9 mouse cellular contexts compared by ENCODE assay signal in genomic region chr2:151631406-151632158, GRCm38 (mm10). TPM values are rescaled to one million over a fixed set of nuclear protein-coding genes. Genes with fewer than 3 reads are reported as not detected.
DNase-seq lines count a peak whose midpoint lies in the region; ATAC-seq lines count a peak whose summit lies in the region.
"Had no signal": no experiment of that assay in that cellular context is flagged by ENCODE, and none has a peak within 500 bp of the region (broad histone marks: within the 10 kb centered on the region; RNA-seq: fewer than 3 reads in every experiment).

No protein-coding gene starts in this region.

- H3K36me3 ChIP-seq in kidney, embryonic 16.5 days (ENCODE audit: insufficient read depth, low read length), result no peaks in the 10 kb centered on the region
- no peaks in the 10 kb centered on the region for H3K36me3 ChIP-seq in embryonic facial prominence, embryonic 11.5 days (replicated peaks; ENCODE audit: control insufficient read depth, insufficient read depth, low read depth, low read length)
- H3K36me3 ChIP-seq in hindbrain, embryonic 11.5 days (ENCODE audit: control insufficient read depth, insufficient read depth, low read length), result no peaks in the 10 kb centered on the region
- no peaks in the 10 kb centered on the region for H3K36me3 ChIP-seq in midbrain, embryonic 10.5 days

- peak overlapping the region; percentile 90 for H3K4me2 ChIP-seq in kidney, embryonic 16.5 days (replicated peaks; ENCODE audit: low read depth, low read length)
- peak overlapping the region; percentile 93 for H3K4me2 ChIP-seq in embryonic facial prominence, embryonic 11.5 days (ENCODE audit: low read depth, low read length)
- H3K4me2 ChIP-seq in hindbrain, embryonic 11.5 days (replicated peaks; ENCODE audit: low read depth, low read length), result peak overlapping the region; percentile 69

- no peak for DNase-seq in kidney, adult 8-10 months
- no peak for DNase-seq in embryonic facial prominence, embryonic 11.5 days (ENCODE audit: low spot score)
- DNase-seq in hindbrain, embryonic 11.5 days (ENCODE audit: low spot score), result no peak
- DNase-seq in midbrain, embryonic 10.5 days (ENCODE audit: low spot score), result no peak
- DNase-seq in MN1 (ENCODE audit: low spot score), result no peak
- DNase-seq in gastrocnemius, postnatal 14 days, result no peak

- peak overlapping the region; percentile 66 for H3K9ac ChIP-seq in kidney, embryonic 16.5 days (replicated peaks; ENCODE audit: low read length)
- peak overlapping the region; percentile 54 for H3K9ac ChIP-seq in embryonic facial prominence, embryonic 11.5 days (replicated peaks; ENCODE audit: low read length)
- peak overlapping the region; percentile 71 for H3K9ac ChIP-seq in hindbrain, embryonic 11.5 days (ENCODE audit: low read depth, low read length)

- no peaks in the 10 kb centered on the region for H3K9me3 ChIP-seq in kidney, embryonic 16.5 days (ENCODE audit: low read length)
- no peaks in the 10 kb centered on the region for H3K9me3 ChIP-seq in embryonic facial prominence, embryonic 11.5 days (replicated peaks; ENCODE audit: control insufficient read depth, low read length)
- H3K9me3 ChIP-seq in hindbrain, embryonic 11.5 days (ENCODE audit: control insufficient read depth, low read length), result no peaks in the 10 kb centered on the region
- H3K9me3 ChIP-seq in midbrain, embryonic 10.5 days (replicated peaks), result no peaks in the 10 kb centered on the region

- WGBS in kidney, embryonic 16.5 days, result 2% methylated on average over 22 of the region's 22 CpGs
- 3% methylated on average over 17 of the region's 22 CpGs for WGBS in embryonic facial prominence, embryonic 11.5 days
- 2% methylated on average over 22 of the region's 22 CpGs for WGBS in hindbrain, embryonic 11.5 days
- 3% methylated on average over 22 of the region's 22 CpGs for WGBS in midbrain, embryonic 10.5 days

- peaks cover 29% of the 10 kb centered on the region for H3K27me3 ChIP-seq in kidney, embryonic 16.5 days (ENCODE audit: insufficient read depth, low read length)
- peaks cover 4% of the 10 kb centered on the region; the same call in 1 of the 2 replicates for H3K27me3 ChIP-seq in embryonic facial prominence, embryonic 11.5 days (ENCODE audit: control insufficient read depth, insufficient read depth, low read length)
- peaks cover 6% of the 10 kb centered on the region; the same call in 1 of the 2 replicates for H3K27me3 ChIP-seq in hindbrain, embryonic 11.5 days (ENCODE audit: control insufficient read depth, insufficient read depth, low read length)
- H3K27me3 ChIP-seq in midbrain, embryonic 10.5 days (ENCODE audit: low read depth, poor library complexity, severe bottlenecking), result peaks cover 53% of the 10 kb centered on the region

- ATAC-seq in kidney, embryonic 16.5 days (ENCODE audit: low FRiP score, low TSS enrichment), result no peak; the same call in 1 of the 2 replicates
- ATAC-seq in embryonic facial prominence, embryonic 11.5 days (replicated peaks; ENCODE audit: insufficient number of reproducible peaks, low FRiP score, low TSS enrichment, low read depth), result peak; percentile 49; the same call in 1 of the 2 replicates
- peak; percentile 25; the same call in 1 of the 2 replicates for ATAC-seq in hindbrain, embryonic 11.5 days (ENCODE audit: low FRiP score)
- no peak for ATAC-seq in erythroblast, adult 5-6 weeks (replicated peaks; ENCODE audit: low FRiP score, poor library complexity, severe bottlenecking)

- peaks cover 9% of the 10 kb centered on the region for H3K4me1 ChIP-seq in kidney, embryonic 16.5 days (ENCODE audit: insufficient read depth, low read length)
- H3K4me1 ChIP-seq in embryonic facial prominence, embryonic 11.5 days (ENCODE audit: control insufficient read depth, insufficient read depth, low read length), result no peaks in the 10 kb centered on the region
- H3K4me1 ChIP-seq in hindbrain, embryonic 11.5 days (replicated peaks; ENCODE audit: control insufficient read depth, insufficient read depth, low read length), result no peaks in the 10 kb centered on the region
- H3K4me1 ChIP-seq in midbrain, embryonic 10.5 days, result peaks cover 19% of the 10 kb centered on the region

- intact Hi-C loops in gastrocnemius, postnatal 14 days (cut with DNase I; ENCODE audit: low total_unique reads), result no loop called here

- H3K27ac ChIP-seq in kidney, embryonic 16.5 days (ENCODE audit: low read length), result no peak overlapping the region
- H3K27ac ChIP-seq in embryonic facial prominence, embryonic 11.5 days (replicated peaks; ENCODE audit: low read depth, low read length), result no peak overlapping the region
- no peak overlapping the region for H3K27ac ChIP-seq in hindbrain, embryonic 11.5 days (ENCODE audit: low read depth, low read length)
- peak overlapping the region; percentile 86 for H3K27ac ChIP-seq in midbrain, embryonic 10.5 days (replicated peaks)

- H3K4me3 ChIP-seq in kidney, embryonic 16.5 days (ENCODE audit: low read length), result peak overlapping the region; percentile 63
- H3K4me3 ChIP-seq in embryonic facial prominence, embryonic 11.5 days (ENCODE audit: low read depth, low read length), result peak overlapping the region; percentile 48
- peak overlapping the region; percentile 66 for H3K4me3 ChIP-seq in hindbrain, embryonic 11.5 days (ENCODE audit: low read depth, low read length)
- H3K4me3 ChIP-seq in midbrain, embryonic 10.5 days, result peak overlapping the region; percentile 83

RNA-seq across cellular contexts. Expression of gene Snph, which starts 0.8 kb away (rescaled TPM):
- polyA plus RNA-seq in kidney, embryonic 16.5 days (2015; fragmentation: Nextera tagmentation; extraction: Ambion mirVana), result 0.44 and 0.63 TPM in 2 replicates
- polyA plus RNA-seq in embryonic facial prominence, embryonic 11.5 days (2014; fragmentation: Nextera tagmentation; extraction: Ambion mirVana), result 0.72 and 1.1 TPM in 2 replicates
- 2.3 and 2.7 TPM in 2 replicates for polyA plus RNA-seq in hindbrain, embryonic 11.5 days (2014; fragmentation: Nextera tagmentation; extraction: Ambion mirVana)
- 1.3 and 2.1 TPM in 2 replicates for polyA plus RNA-seq in midbrain, embryonic 10.5 days (2016; fragmentation: Nextera tagmentation; extraction: Ambion mirVana)
- not detected in 2 replicates for total RNA-seq in erythroblast, adult 5-6 weeks (2015; ENCODE audit: low replicate concordance)
- total RNA-seq in erythroblast, adult 5-6 weeks (2017; ENCODE audit: low replicate concordance), result not detected in 2 replicates
- total RNA-seq in gastrocnemius, postnatal 14 days (2021), result 10 to 100 TPM; 10.7 to 10.8 TPM

RNA-seq across cellular contexts. Expression of gene Rad21l, which starts 36.8 kb away (rescaled TPM):
- polyA plus RNA-seq in kidney, embryonic 16.5 days (2015; fragmentation: Nextera tagmentation; extraction: Ambion mirVana), result not detected in 2 replicates
- 0.13 TPM in 1 of 2 replicates, not detected in the other for polyA plus RNA-seq in embryonic facial prominence, embryonic 11.5 days (2014; fragmentation: Nextera tagmentation; extraction: Ambion mirVana)
- polyA plus RNA-seq in hindbrain, embryonic 11.5 days (2014; fragmentation: Nextera tagmentation; extraction: Ambion mirVana), result 0.17 TPM in 1 of 2 replicates, not detected in the other
- 0.06 TPM in 1 of 2 replicates, not detected in the other for polyA plus RNA-seq in midbrain, embryonic 10.5 days (2016; fragmentation: Nextera tagmentation; extraction: Ambion mirVana)
- not detected in 2 replicates for total RNA-seq in erythroblast, adult 5-6 weeks (2015; ENCODE audit: low replicate concordance)
- total RNA-seq in erythroblast, adult 5-6 weeks (2017; ENCODE audit: low replicate concordance), result not detected in 2 replicates
- not detected for total RNA-seq in gastrocnemius, postnatal 14 days (2021)
- polyA plus RNA-seq: large intestine, adult 2 months had no signal

RNA-seq across cellular contexts. Expression of gene Sdcbp2, which starts 59.2 kb away (rescaled TPM):
- 1.7 and 2.4 TPM in 2 replicates for polyA plus RNA-seq in kidney, embryonic 16.5 days (2015; fragmentation: Nextera tagmentation; extraction: Ambion mirVana)
- 0.59 and 1.0 TPM in 2 replicates for polyA plus RNA-seq in embryonic facial prominence, embryonic 11.5 days (2014; fragmentation: Nextera tagmentation; extraction: Ambion mirVana)
- polyA plus RNA-seq in hindbrain, embryonic 11.5 days (2014; fragmentation: Nextera tagmentation; extraction: Ambion mirVana), result 0.94 and 1.4 TPM in 2 replicates
- polyA plus RNA-seq in midbrain, embryonic 10.5 days (2016; fragmentation: Nextera tagmentation; extraction: Ambion mirVana), result 0.84 and 0.93 TPM in 2 replicates
- total RNA-seq in erythroblast, adult 5-6 weeks (2015; ENCODE audit: low replicate concordance), result not detected in 2 replicates
- total RNA-seq in erythroblast, adult 5-6 weeks (2017; ENCODE audit: low replicate concordance), result not detected in 2 replicates
- under 1 TPM; 0.64 to 0.91 TPM for total RNA-seq in gastrocnemius, postnatal 14 days (2021)

Comparison
In these comparisons a context has a peak if more than half of its experiments do, and no peak if none do; other contexts are left out.
1. ATAC-seq: peak in embryonic facial prominence, embryonic 11.5 days (single experiment) and hindbrain, embryonic 11.5 days (single experiment); none in kidney, embryonic 16.5 days (single experiment) and erythroblast, adult 5-6 weeks (single experiment).
2. Peak in every context shown above with its lines, with median percentiles within 50 percentile points of each other: H3K4me2 ChIP-seq, H3K4me3 ChIP-seq and H3K9ac ChIP-seq.